Mouse (Mus musculus) natural killer cell, adult 2 months (primary cell): ENCODE data around the gene Bach1.

ENCODE experiments used
- DNase-seq, 2 experiments: peaks; one replicate each; pipeline ENCODE4 v3.0.0; 2022; ENCODE audit warnings: low spot score in 2 of 2

The Bach1 gene

GRCm38 (mm10) chr16:87737842-87738639 lies 39.3 kb downstream of the Bach1 start:
- no peak for DNase-seq

- no peak for DNase-seq
Measured at GRCm38 (mm10) chr16:87741034-87741715, 42.4 kb downstream of the Bach1 start.

DNA sequence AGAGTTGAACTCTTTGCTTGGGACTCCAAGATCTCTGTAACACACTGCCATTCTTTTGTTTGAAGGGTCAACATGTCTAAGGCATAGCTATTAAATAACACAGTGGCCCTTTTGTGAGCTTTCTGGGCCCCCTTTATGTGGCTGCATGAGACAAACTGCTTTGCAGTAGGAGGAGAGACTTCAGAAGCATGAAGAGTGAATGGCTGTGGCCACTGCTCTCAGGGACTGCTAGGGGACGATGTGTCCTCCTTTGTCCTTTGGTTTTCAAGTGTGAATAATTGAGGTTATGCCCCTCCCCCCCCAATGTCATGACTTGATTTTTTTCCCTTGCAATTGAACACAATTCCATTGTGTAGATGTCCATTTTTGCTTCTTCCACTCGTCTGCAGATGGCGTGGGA lies 44.9 kb downstream of the Bach1 start:
- DNase-seq = no peak

DNA sequence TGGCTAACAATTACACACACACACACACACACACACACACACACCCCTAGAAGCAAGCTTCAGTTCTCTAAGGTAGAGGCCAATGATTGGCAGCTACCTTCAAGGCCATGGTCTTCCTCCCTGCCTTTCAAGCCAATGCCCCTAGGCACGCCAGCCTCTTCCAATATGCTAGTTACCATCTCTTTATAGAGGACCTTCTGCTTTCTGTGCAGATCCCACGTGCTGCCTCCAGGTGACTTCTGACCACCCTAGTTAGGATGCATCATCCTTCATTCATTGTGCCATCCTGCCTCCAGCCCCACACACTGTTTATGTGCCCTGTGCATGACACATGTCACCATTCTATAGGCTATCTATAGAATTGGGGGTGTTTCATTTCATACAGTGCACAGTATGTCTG lies 45.6 kb downstream of the Bach1 start:
- DNase-seq = no peak

DNA sequence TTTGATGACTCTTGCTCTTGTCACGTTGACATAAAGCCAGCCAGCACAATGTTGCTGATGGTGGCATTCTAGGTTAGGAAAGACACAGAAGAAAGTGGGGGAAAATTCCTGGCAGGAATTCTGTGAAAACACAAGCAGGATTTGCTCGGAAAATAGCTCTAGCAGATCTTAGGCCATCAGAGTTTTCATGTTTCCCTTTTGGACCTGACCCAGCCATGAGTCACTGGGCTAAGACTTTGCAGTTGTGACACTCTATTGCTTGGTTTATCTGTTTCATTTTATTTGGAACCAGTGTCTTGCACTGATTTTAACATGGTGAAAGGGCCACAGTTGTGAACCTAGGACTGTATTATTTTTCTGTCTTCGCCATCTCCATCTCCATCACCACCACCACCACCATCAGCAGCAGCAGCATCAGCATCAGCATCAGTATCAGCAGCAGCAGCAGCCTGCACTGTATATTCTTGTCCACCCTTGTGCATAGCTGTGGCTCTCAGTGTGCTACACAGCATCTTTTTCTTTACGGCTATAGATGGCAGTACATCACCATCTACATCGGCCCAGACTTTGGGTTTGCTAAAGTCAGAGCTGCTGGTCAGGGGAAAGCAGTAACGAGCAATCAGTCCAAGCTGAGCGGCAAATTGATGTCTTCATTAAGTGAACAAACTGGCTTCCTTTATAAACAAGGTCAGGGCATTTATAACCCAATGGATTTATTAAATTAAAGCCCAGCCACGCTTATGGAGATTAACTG lies 46.6 kb downstream of the Bach1 start:
- DNase-seq = no peak

GRCm38 (mm10) chr16:87746728-87747127 lies 48.0 kb downstream of the Bach1 start:
- peak; percentile 63 to 76 for DNase-seq

DNA sequence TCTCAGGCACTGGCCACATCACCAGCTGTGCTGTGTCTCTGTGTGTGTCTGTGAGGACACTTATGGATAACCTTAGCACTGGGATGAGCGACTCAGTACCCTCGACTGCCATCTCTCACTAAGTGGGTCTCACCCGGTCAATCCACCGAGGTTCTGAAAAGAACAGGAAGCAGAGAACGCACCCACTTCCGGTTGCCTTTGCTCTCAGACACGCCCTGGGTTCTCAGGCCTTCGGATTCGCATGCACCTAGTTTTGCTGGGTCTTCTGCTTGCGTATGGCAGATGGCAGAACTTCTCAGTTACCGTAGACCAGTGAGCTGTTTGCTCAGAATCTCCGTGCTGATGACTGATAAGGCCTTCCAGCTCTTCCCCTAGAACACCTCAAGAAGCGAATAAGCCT lies 52.5 kb downstream of the Bach1 start:
- peak in 1 of 2 experiments; percentile 13 for DNase-seq

DNA sequence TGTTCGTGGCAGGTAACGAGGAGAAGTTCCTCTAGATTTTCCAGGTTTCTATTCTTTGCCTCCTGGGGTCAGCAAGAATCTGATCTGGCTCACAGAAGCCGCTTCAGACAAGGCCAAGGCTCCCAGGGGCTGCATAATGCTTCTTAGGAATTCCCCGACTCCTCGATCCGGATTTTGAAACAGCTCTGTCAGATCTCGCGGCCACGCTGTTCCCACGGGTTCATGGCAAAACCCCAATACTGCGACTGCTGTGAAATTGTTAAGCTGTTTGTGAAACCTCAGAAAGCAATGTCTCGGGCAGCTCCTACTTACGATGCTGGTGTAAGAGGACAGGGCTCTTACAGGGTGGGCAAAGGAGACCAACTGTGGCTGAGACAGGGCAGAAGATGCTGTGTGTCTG lies 53.7 kb downstream of the Bach1 start:
- no peak for DNase-seq

DNA sequence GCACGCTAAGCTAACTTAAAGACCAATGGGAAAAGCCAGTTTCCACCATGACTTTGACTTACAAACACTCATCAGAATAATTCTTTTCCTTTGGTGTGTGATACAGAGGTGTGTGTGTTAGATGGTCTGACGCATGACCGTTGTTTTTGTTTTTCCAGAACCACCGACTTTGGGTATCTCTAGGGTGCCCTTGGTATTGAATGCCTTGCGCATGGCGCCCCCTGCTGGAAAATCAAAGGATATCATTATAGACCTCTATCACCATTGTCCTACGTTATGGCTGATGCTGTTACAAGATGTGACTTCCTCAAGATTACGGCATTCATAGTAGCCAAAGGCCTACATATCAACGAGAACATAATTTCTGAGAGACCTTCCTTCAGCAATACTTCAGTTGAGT lies 56.1 kb downstream of the Bach1 start:
- peak; percentile 43 to 72 for DNase-seq

DNA sequence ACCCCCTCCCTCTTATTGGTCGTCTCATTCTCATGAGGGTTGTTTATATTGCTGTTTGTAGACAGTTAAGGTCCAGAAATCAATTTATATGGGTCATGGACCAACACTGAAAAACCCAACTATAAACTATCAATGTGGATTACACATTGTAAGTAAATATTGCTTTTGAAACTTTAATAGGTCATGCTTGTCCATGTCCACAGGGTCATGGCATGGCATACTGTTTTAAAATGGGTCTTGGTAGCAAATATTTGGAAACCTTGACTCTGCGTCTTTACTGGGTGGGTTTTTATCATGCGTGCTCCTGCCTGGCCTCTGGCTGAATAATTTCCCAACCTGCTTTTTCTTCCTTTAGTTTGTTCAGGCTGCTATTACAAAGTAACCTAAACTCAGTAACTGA lies 57.2 kb downstream of the Bach1 start:
- no peak for DNase-seq

DNA sequence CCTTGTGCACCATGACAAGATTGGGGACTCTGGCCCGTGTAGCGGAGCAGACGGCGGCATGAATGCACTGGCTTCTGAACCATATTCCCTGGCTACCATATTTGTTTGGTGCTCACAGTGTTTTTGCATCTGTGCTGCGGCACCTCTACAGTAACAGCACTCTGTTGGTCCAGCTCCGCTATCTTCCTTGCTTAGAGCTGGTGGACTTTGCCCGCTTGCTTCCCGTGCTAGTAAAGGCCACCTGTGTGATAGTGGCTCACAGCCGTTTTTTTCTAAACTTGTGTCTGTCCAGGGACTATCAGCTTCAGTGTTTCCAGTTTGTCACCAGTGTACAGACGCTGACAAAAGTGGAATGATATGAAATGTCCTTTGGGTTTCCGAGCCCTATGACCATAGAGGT lies 59.3 kb downstream of the Bach1 start:
- DNase-seq = no peak

DNA sequence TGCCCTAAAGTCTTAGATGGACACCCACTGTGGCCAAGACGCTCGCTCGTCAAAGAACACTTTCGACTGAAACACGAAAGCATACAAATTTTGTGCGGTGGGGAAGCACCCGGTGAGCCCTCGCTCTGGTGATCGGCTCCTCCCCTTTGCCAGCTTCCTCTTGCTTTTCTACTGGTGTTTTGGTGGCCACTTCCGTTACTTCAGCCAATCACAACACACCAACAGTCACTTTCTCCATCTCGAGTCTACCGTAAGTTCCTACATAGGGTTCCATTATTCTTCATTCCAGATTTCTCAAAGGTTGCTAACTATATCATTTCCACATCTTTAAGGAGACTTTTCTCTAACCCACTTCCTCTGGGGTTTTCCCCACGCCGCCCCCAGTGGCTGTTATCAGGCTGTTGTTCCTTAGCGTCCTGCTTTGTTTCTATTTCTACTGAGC lies 65.9 kb downstream of the Bach1 start:
- no peak for DNase-seq

- DNase-seq = no peak
Measured at GRCm38 (mm10) chr16:87765984-87766383, 67.2 kb downstream of the Bach1 start.

GRCm38 (mm10) chr16:87770576-87770975 lies 71.8 kb downstream of the Bach1 start:
- DNase-seq = no peak

DNA sequence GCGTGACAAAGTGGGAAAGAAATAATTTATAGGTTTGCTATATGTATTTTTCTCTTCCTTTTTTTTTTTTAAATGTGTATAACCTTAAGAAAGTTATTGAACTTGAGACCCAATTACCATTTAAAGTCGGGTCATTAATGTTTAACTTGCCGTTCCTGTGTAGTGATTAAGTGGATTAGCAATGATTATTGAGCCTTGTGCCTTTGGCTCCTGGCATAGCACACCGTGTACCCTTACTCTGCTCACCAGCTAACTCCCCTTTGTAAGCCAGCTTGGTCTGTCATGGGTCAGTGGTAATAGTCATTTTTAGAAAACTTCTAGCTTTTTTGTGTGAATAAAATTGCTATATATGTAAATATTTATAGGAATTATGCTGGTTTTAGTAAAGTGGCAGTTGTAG lies 73.2 kb downstream of the Bach1 start:
- no peak for DNase-seq

- no peak for DNase-seq
Measured at GRCm38 (mm10) chr16:87774398-87774797, 75.7 kb downstream of the Bach1 start.

GRCm38 (mm10) chr16:87777373-87777772 lies 78.6 kb downstream of the Bach1 start:
- DNase-seq = no peak

- no peak for DNase-seq
Measured at GRCm38 (mm10) chr16:87781637-87782036, 82.9 kb downstream of the Bach1 start.
